Mouse (Mus musculus) MEL-GATA-1-ER (cell line): ENCODE results near the gene S100a11.
"Not testable (repeated sequence)": the region's sequence is repeated elsewhere in the genome, so short reads cannot be mapped to it uniquely, and the experiment has no call there.

ENCODE experiments used
- DNase-seq: peaks from one replicate; pipeline ENCODE4 v3.0.0-alpha.2; 2012; ENCODE audit warnings: low read depth; ENCODE audit errors: extremely low read depth

S100a11 gene

GRCm38 (mm10) chr3:93521462-93522057 lies 1.3 kb downstream of the S100a11 start:
- DNase-seq, result peak; percentile 26

GRCm38 (mm10) chr3:93522611-93523010 lies 2.3 kb downstream of the S100a11 start:
- DNase-seq, result peak; percentile 28

DNA sequence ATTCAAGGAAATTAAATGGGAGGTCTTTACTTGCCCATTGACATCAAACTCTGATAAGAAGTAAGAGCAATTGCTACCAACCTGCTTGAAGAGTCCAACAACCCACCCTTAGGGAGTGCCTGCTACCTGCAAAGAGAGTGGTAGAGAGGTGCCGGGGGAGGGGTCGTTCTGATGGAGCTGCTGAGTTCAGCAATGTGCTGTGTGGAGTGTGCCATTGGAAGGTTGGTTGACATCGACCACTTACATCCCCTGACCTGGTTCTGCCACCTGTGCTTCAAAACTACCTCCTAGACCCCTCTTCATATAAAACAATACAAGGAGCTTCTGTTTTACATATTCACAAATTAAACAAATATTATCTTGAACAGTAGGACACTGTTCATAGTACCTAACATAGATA lies 7.0 kb downstream of the S100a11 start:
- DNase-seq, result no peak

- no peak for DNase-seq
Observed at GRCm38 (mm10) chr3:93528807-93529206, 8.5 kb downstream of the S100a11 start.

GRCm38 (mm10) chr3:93537068-93537576 lies 16.8 kb downstream of the S100a11 start:
- no peak for DNase-seq

DNA sequence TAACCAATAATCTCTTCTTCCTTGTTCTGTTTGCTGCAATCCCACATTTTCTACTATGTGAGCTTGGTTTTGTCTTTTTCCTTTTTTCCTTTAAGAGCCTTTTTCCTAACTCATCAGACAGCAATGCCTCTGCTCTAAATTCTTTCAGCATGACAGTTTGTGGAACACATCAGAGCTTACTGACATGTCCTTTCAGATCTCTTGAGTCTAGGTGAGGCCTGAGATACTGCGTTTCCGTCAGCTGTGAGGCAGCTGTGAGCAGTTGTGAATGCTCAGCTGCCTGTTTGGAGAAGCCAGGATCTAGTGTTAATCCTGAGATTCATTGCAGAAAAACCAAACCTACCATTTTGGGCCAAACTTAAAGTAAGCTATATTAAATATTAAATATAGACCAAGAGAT lies 18.2 kb downstream of the S100a11 start:
- DNase-seq, result no peak

DNA sequence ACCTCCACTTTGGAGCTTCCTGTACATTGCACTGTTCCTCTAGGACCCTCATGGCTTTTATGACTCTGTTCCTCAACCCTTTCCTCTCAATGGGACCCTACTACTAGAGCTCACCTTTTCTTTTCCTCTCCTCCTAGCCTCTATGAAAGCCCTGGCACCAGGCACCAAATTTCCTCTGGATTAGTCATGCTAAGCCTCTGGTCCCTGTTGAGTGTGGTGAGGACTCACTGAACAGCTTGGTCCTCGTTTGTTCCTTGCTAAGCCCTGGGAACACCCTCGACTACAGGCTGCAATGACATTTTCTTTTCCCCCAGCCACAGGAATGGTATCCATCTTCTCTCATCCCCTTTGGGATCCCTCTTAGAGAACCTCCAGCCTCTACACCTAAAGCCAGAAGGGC lies 21.2 kb downstream of the S100a11 start:
- no peak for DNase-seq

GRCm38 (mm10) chr3:93544170-93544569 lies 23.9 kb downstream of the S100a11 start:
- not testable (repeated sequence) for DNase-seq

DNA sequence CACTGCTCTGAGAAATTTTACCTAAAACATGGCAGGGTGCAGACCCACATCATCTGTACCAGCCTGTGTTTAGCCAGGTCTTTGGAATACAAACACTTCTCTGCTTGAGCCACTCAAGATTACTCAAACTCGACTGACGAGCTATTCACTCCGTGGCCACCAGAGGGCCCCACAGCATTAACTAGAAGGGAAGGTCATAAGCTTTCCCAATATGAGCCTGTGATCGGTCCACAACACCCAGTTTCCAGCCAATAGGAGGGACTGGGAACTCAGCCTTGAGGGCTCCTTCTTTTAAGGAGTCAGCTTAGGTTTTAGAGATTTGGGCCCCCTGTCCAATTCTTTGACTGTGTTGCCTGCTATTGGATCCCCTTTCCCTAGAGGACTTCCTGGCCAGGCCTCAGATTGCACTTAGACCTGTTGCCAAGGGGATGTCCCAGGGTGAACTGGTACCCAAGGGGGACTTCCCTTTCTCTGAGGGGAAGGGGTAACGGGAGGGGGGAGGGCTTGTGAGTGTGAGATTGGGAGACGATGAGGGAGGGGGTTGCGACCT lies 26.9 kb downstream of the S100a11 start:
- DNase-seq, result peak; percentile 87

DNA sequence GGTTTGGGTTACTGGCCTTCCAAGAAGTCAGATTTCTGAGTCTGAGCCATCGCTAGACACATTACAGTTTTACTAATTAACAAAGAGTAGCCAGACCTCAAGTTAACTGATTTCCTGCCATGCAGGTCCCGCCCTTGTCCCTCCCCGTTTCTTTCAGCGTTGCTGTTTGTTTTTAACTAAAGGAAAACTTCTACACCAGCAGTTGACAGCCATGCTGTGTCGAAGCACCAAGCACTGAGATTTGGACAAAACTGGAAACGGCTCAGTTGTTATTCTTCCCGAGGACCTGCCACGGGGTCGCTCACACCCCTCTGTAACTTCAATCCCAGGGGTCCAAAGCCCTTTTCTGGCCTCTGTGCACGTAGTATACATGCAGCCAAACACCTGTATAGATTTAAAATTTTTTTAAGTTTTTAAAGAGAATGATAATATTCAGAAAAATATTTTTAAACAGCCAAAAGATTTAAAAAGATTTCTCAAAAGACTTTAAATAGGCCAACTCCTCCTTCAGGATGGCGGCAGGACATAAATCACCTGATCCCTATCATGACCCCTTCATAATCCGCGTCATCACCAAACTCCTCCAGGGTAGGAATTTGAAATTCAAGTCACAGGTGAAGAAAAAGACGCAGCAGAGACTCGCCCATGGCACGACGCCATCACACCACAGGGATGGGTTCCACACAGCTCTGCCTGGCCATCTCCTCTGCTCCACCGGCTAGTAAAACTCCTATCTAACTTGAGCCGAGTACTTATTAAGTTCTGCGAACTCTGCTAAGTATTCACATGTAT lies 27.7 kb downstream of the S100a11 start:
- DNase-seq, result peak; percentile 58

GRCm38 (mm10) chr3:93548541-93549266 lies 28.4 kb downstream of the S100a11 start:
- peak; percentile 36 for DNase-seq

- DNase-seq, result peak; percentile 89
Observed at GRCm38 (mm10) chr3:93549986-93550385, 29.7 kb downstream of the S100a11 start.

DNA sequence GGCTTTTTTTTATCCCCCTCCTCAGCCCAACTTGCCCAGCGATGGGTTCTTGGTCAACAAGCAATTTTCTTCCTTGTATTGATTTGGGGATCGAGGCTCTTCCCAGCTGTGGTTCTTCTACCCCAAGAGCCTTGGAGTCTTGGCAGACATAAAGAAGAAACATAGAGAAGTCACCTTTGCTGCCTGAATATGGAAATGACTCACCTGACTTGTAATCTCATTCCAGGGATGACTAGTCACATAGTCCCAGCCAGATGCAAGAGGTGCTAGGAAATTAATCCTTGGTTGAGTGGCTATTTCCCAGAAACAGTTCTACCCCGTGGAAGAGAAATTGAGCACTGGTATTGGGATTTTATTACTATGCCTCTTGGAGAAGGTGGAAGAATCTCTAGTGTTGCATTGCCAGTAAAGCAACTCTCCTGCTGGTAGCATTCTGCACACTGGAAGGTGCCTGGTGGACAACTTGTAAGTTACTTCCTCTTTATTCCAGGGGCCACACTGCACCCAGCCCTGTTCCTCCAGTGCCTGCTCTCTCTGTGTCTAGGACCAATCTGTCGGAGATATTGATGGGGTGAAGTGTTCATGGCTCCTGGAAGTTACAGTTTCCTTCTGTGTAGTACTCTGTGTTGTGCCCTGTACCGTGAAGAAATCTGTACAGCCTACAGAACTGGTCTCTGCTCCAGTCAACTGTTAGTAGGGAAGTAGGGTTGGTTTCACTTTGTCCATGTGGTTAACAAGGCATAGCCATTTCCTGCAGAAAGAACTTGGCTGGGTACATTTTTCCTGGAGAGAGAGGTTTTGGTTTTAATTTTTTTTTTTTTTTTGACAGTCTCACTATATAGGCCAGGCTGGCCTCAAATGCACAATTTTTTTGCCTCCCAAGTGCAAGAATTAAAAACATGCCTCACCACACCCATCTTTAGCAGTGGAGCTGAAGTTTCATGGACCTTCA lies 31.9 kb downstream of the S100a11 start:
- peak; percentile 92 for DNase-seq

GRCm38 (mm10) chr3:93553311-93553710 lies 33.0 kb downstream of the S100a11 start:
- no peak for DNase-seq

- DNase-seq, result no peak
Observed at GRCm38 (mm10) chr3:93553765-93554378, 33.6 kb downstream of the S100a11 start.

- DNase-seq, result no peak
Observed at GRCm38 (mm10) chr3:93554379-93554980, 34.2 kb downstream of the S100a11 start.

GRCm38 (mm10) chr3:93554981-93555877 lies 34.9 kb downstream of the S100a11 start, which contains the start of gene S100a10:
S100a10 (plus strand) TSS chr3:93555080.
- peak; percentile 68 for DNase-seq

- peak; percentile 88 for DNase-seq
Observed at GRCm38 (mm10) chr3:93555878-93556254, 35.6 kb downstream of the S100a11 start.

- DNase-seq, result no peak
Observed at GRCm38 (mm10) chr3:93556599-93556998, 36.3 kb downstream of the S100a11 start.
